Mouse (Mus musculus) forebrain, embryonic 12.5 days (tissue): ENCODE measurements around the gene Gm21860. TPM values are rescaled to one million over a fixed set of nuclear protein-coding genes. Genes with fewer than 3 reads are reported as not detected.
"Not testable (repeated sequence)": the region's sequence is repeated elsewhere in the genome, so short reads cannot be mapped to it uniquely, and the experiment has no call there.

Experiments
- ATAC-seq: fragments of 200-750 bp; cut with Nextera tagmentation; 2 replicates; pipeline ENCODE4 v1.8.0; 2017; ENCODE audit warnings: moderate TSS enrichment; ENCODE audit not compliant: low FRiP score
- H3K27ac ChIP-seq: fragments of 300-500 bp; sonication (generic); 2 replicates; pipeline ENCODE4 v1.5.1; 2016; ENCODE audit warnings: mild to moderate bottlenecking
- H3K27me3 ChIP-seq: fragments of 300-500 bp; sonication (generic); 2 replicates; pipeline ENCODE4 v1.6.1; 2016; ENCODE audit warnings: mild to moderate bottlenecking
- H3K36me3 ChIP-seq: fragments of 300-500 bp; sonication (generic); replicated peaks from 2 replicates; pipeline ENCODE4 v1.6.1; 2016; ENCODE audit warnings: mild to moderate bottlenecking
- H3K4me1 ChIP-seq: fragments of 300-500 bp; sonication (generic); 2 replicates; pipeline ENCODE4 v1.6.1; 2016
- H3K4me2 ChIP-seq: fragments of 300-500 bp; sonication (generic); 2 replicates; pipeline ENCODE4 v1.6.1; 2016; ENCODE audit warnings: mild to moderate bottlenecking, moderate library complexity
- H3K4me3 ChIP-seq: fragments of 300-500 bp; sonication (generic); replicated peaks from 2 replicates; pipeline ENCODE4 v1.5.1; 2016; ENCODE audit warnings: mild to moderate bottlenecking
- H3K9ac ChIP-seq: fragments of 300-500 bp; sonication (generic); 2 replicates; pipeline ENCODE4 v1.6.1; 2016; ENCODE audit warnings: mild to moderate bottlenecking
- H3K9me3 ChIP-seq: fragments of 300-500 bp; sonication (generic); 2 replicates; pipeline ENCODE4 v1.6.1; 2016
- WGBS: fragments of 180-500 bp; shearing (Covaris S2); methylation state at CpG from one replicate; pipeline ENCODE4 v1.1.7; 2016; 5-methylcytosine and 5-hydroxymethylcytosine counted together
- polyA plus RNA-seq: library from polyadenylated mRNA; unstranded; fragments of >200 nt; fragmentation: Nextera tagmentation; extraction: Ambion mirVana; gene quantifications from 2 replicates; pipeline ENCODE4 v1.2.1, GENCODE M21; 2016

Gene Gm21860
- polyA plus RNA-seq, 1 experiment from 2014 or later, result not detected

- not testable (repeated sequence) for H3K4me1 ChIP-seq, H3K4me2 ChIP-seq
Observed at GRCm38 (mm10) chrY:90728905-90729256, 25.7 kb downstream of the Gm21860 start.

GRCm38 (mm10) chrY:90728251-90728904 lies 26.2 kb downstream of the Gm21860 start:
- H3K9me3 ChIP-seq, H3K4me1 ChIP-seq: not testable (repeated sequence)
- WGBS, result 86% methylated on average over 13 of the region's 13 CpGs

More at GRCm38 (mm10) chrY:90728905-90729256, 25.7 kb downstream of the Gm21860 start:
- H3K36me3 ChIP-seq, H3K4me3 ChIP-seq, H3K9ac ChIP-seq, H3K9me3 ChIP-seq, H3K27me3 ChIP-seq, H3K27ac ChIP-seq: not testable (repeated sequence)
- peak; percentile 62 for ATAC-seq
- WGBS, result 77% methylated on average over 16 of the region's 17 CpGs

GRCm38 (mm10) chrY:90727121-90727908 lies 27.3 kb downstream of the Gm21860 start:
- not testable (repeated sequence) for ATAC-seq

More at GRCm38 (mm10) chrY:90728251-90728904, 26.2 kb downstream of the Gm21860 start:
- H3K4me3 ChIP-seq, H3K36me3 ChIP-seq, H3K9ac ChIP-seq, H3K27me3 ChIP-seq, ATAC-seq, H3K4me2 ChIP-seq, H3K27ac ChIP-seq: not testable (repeated sequence)

GRCm38 (mm10) chrY:90725701-90726451 lies 28.7 kb downstream of the Gm21860 start:
- H3K4me3 ChIP-seq, H3K9ac ChIP-seq, H3K4me2 ChIP-seq, H3K36me3 ChIP-seq, ATAC-seq, H3K27me3 ChIP-seq, H3K9me3 ChIP-seq, H3K4me1 ChIP-seq, H3K27ac ChIP-seq: not testable (repeated sequence)
- 83% methylated on average over 20 of the region's 23 CpGs for WGBS

More at GRCm38 (mm10) chrY:90727121-90727908, 27.3 kb downstream of the Gm21860 start:
- not testable (repeated sequence) for H3K27ac ChIP-seq, H3K27me3 ChIP-seq, H3K36me3 ChIP-seq, H3K4me2 ChIP-seq, H3K4me1 ChIP-seq, H3K9ac ChIP-seq, H3K4me3 ChIP-seq, H3K9me3 ChIP-seq
- WGBS, result 76% methylated on average over 12 of the region's 13 CpGs

- ATAC-seq, H3K4me1 ChIP-seq, H3K4me3 ChIP-seq, H3K9me3 ChIP-seq, H3K27me3 ChIP-seq, H3K4me2 ChIP-seq, H3K36me3 ChIP-seq, H3K9ac ChIP-seq, H3K27ac ChIP-seq: not testable (repeated sequence)
- 89% methylated on average over 10 of the region's 10 CpGs for WGBS
Observed at GRCm38 (mm10) chrY:90725166-90725565, 29.5 kb downstream of the Gm21860 start.

- H3K9me3 ChIP-seq, H3K9ac ChIP-seq, H3K27ac ChIP-seq, H3K4me1 ChIP-seq, H3K4me2 ChIP-seq, H3K27me3 ChIP-seq, H3K4me3 ChIP-seq, H3K36me3 ChIP-seq: not testable (repeated sequence)
- peak; percentile 86 for ATAC-seq
- 52% methylated on average over 8 of the region's 8 CpGs for WGBS
Observed at GRCm38 (mm10) chrY:90724014-90724709, 30.5 kb downstream of the Gm21860 start.

GRCm38 (mm10) chrY:90723336-90723987 lies 31.2 kb downstream of the Gm21860 start:
- H3K9ac ChIP-seq, H3K27me3 ChIP-seq, H3K9me3 ChIP-seq, H3K4me1 ChIP-seq, H3K4me3 ChIP-seq, H3K4me2 ChIP-seq, H3K36me3 ChIP-seq, H3K27ac ChIP-seq: not testable (repeated sequence)
- WGBS, result 67% methylated on average over 9 of the region's 9 CpGs
- peak; percentile 82 for ATAC-seq

GRCm38 (mm10) chrY:90720505-90720904 lies 34.1 kb downstream of the Gm21860 start:
- not testable (repeated sequence) for H3K27me3 ChIP-seq, H3K36me3 ChIP-seq, H3K4me3 ChIP-seq, ATAC-seq, H3K4me2 ChIP-seq, H3K9ac ChIP-seq, H3K4me1 ChIP-seq, H3K27ac ChIP-seq, H3K9me3 ChIP-seq
- WGBS, result 50% methylated on average over 5 of the region's 5 CpGs

- 83% methylated on average over 13 of the region's 13 CpGs for WGBS
- not testable (repeated sequence) for H3K9me3 ChIP-seq, H3K4me2 ChIP-seq, H3K4me1 ChIP-seq, ATAC-seq, H3K36me3 ChIP-seq, H3K27me3 ChIP-seq, H3K4me3 ChIP-seq, H3K27ac ChIP-seq, H3K9ac ChIP-seq
Observed at GRCm38 (mm10) chrY:90719403-90720232, 35.0 kb downstream of the Gm21860 start.

- not testable (repeated sequence) for H3K27me3 ChIP-seq, H3K4me2 ChIP-seq, H3K36me3 ChIP-seq, H3K9me3 ChIP-seq, H3K4me1 ChIP-seq, H3K9ac ChIP-seq, H3K4me3 ChIP-seq
- ATAC-seq, result peak; percentile 92
- WGBS, result 73% methylated on average over 19 of the region's 22 CpGs
- peak overlapping the region; percentile 42; the same call in 1 of the 2 replicates for H3K27ac ChIP-seq
Observed at GRCm38 (mm10) chrY:90718583-90719402, 35.8 kb downstream of the Gm21860 start.
